In genomic region chr12:75564498-75564897, GRCm38 (mm10) we compare ENCODE assay signal across 22 mouse cellular contexts. TPM values are rescaled to one million over a fixed set of nuclear protein-coding genes. Genes with fewer than 3 reads are reported as not detected.
DNase-seq lines count a peak whose midpoint lies in the region; ATAC-seq lines count a peak whose summit lies in the region.
"Had no signal": no experiment of that assay in that cellular context is flagged by ENCODE, and none has a peak within 500 bp of the region (broad histone marks: within the 10 kb centered on the region; RNA-seq: fewer than 3 reads in every experiment).

No protein-coding gene starts in this region.

- no peaks in the 10 kb centered on the region for H3K27me3 ChIP-seq in heart, embryonic 10.5 days (ENCODE audit: insufficient read depth, poor library complexity, severe bottlenecking)
- no peaks in the 10 kb centered on the region for H3K27me3 ChIP-seq in liver, embryonic 16.5 days (ENCODE audit: control insufficient read depth, insufficient read depth, low read depth, low read length)
- H3K27me3 ChIP-seq in kidney, embryonic 16.5 days (ENCODE audit: insufficient read depth, low read length): no peaks in the 10 kb centered on the region
- H3K27me3 ChIP-seq: CH12.LX; heart, embryonic 13.5 days; hindbrain, embryonic 15.5 days; Patski had no signal

- H3K9ac ChIP-seq in liver, embryonic 16.5 days (ENCODE audit: low read depth, low read length): no peak overlapping the region
- no peak overlapping the region for H3K9ac ChIP-seq in kidney, embryonic 16.5 days (replicated peaks; ENCODE audit: low read length)
- H3K9ac ChIP-seq: heart, embryonic 13.5 days; hindbrain, embryonic 15.5 days had no signal

- H3K36me3 ChIP-seq in heart, embryonic 10.5 days: 0 out of 2 replicates have a peak, but pooled peaks cover 8% of the 10 kb centered on the region
- no peaks in the 10 kb centered on the region for H3K36me3 ChIP-seq in liver, embryonic 16.5 days (ENCODE audit: control insufficient read depth, insufficient read depth)
- peaks cover 3% of the 10 kb centered on the region; the same call in 1 of the 2 replicates for H3K36me3 ChIP-seq in kidney, embryonic 16.5 days (ENCODE audit: insufficient read depth, low read length)
- H3K36me3 ChIP-seq: hindbrain, embryonic 15.5 days had no signal

- no peak overlapping the region for H3K27ac ChIP-seq in heart, embryonic 10.5 days
- no peak overlapping the region for H3K27ac ChIP-seq in liver, embryonic 16.5 days (ENCODE audit: low read length)
- no peak overlapping the region for H3K27ac ChIP-seq in kidney, embryonic 16.5 days (ENCODE audit: low read length)
- H3K27ac ChIP-seq: forebrain, embryonic 10.5 days; gastrocnemius, adult 2 months; heart, embryonic 13.5 days; hindbrain, embryonic 15.5 days had no signal

- ATAC-seq in liver, embryonic 16.5 days (ENCODE audit: low read depth): peak; percentile 73
- no peak for ATAC-seq in kidney, embryonic 16.5 days (ENCODE audit: low FRiP score, low TSS enrichment)
- ATAC-seq: activated CD4-positive, CD25-positive, alpha-beta regulatory T cell, adult 4 months; forebrain, embryonic 14.5 days; Patski had no signal

- no peak overlapping the region for H3K4me2 ChIP-seq in liver, embryonic 16.5 days (ENCODE audit: low read depth, low read length)
- H3K4me2 ChIP-seq in kidney, embryonic 16.5 days (replicated peaks; ENCODE audit: low read depth, low read length): no peak overlapping the region
- H3K4me2 ChIP-seq: heart, embryonic 13.5 days; hindbrain, embryonic 15.5 days had no signal

- peaks cover 52% of the 10 kb centered on the region for H3K4me1 ChIP-seq in heart, embryonic 10.5 days
- peaks cover 17% of the 10 kb centered on the region for H3K4me1 ChIP-seq in liver, embryonic 16.5 days (ENCODE audit: control insufficient read depth, low read depth, low read length)
- H3K4me1 ChIP-seq in kidney, embryonic 16.5 days (ENCODE audit: insufficient read depth, low read length): peaks cover 12% of the 10 kb centered on the region; the same call in 1 of the 2 replicates
- H3K4me1 ChIP-seq: forebrain, embryonic 10.5 days had no signal

- H3K4me3 ChIP-seq in heart, embryonic 10.5 days: no peak overlapping the region
- H3K4me3 ChIP-seq in liver, embryonic 16.5 days (ENCODE audit: low read depth, low read length): no peak overlapping the region
- no peak overlapping the region for H3K4me3 ChIP-seq in kidney, embryonic 16.5 days (ENCODE audit: low read length)
- H3K4me3 ChIP-seq: erythroblast, embryonic 14.5 days; forebrain, embryonic 10.5 days; gastrocnemius, adult 2 months; heart, embryonic 13.5 days; hindbrain, embryonic 15.5 days had no signal

- peak; percentile 49 for DNase-seq in heart, adult 11 months
- no peak for DNase-seq in heart, embryonic 10.5 days (ENCODE audit: low spot score)
- peak; percentile 45 for DNase-seq in c-Kit-positive CD71-positive TER-119-negative erythroid progenitor cells, embryonic 14.5 days (ENCODE audit: low read depth)
- peak; percentile 10 for DNase-seq in large intestine, adult 2 months (ENCODE audit: low read depth, low spot score)
- no peak for DNase-seq in gastrocnemius, adult 8-10 months (ENCODE audit: low spot score in 2 of 2)
- no peak for DNase-seq in spleen, postnatal 36 days (ENCODE audit: low spot score in 2 of 2)
- DNase-seq: adrenal gland, postnatal 14 days; cerebellum, adult 11 months; cerebellum, adult 9-10 months; cerebellum, postnatal 25 days; gastrocnemius, adult 2 months; heart, postnatal 36 days had no signal

- WGBS in heart, embryonic 10.5 days: 76% methylated on average over 1 of the region's 1 CpGs
- WGBS in large intestine, adult 2 months: 31% methylated on average over 1 of the region's 1 CpGs
- WGBS in liver, embryonic 16.5 days (ENCODE audit: insufficient replicate concordance): 43% methylated on average over 1 of the region's 1 CpGs
- WGBS in kidney, embryonic 16.5 days: 53% methylated on average over 1 of the region's 1 CpGs

- no peaks in the 10 kb centered on the region for H3K9me3 ChIP-seq in heart, embryonic 10.5 days
- no peaks in the 10 kb centered on the region for H3K9me3 ChIP-seq in liver, embryonic 16.5 days (replicated peaks; ENCODE audit: control insufficient read depth, low read length)
- H3K9me3 ChIP-seq in kidney, embryonic 16.5 days (ENCODE audit: low read length): no peaks in the 10 kb centered on the region
- H3K9me3 ChIP-seq: forebrain, embryonic 10.5 days; heart, embryonic 13.5 days; hindbrain, embryonic 15.5 days had no signal

RNA-seq across cellular contexts. Expression of gene Ppp2r5e, which starts 31.5 kb away (rescaled TPM):
- 8.8 and 9.4 TPM in 2 replicates for polyA plus RNA-seq in heart, embryonic 10.5 days (2016; fragmentation: Nextera tagmentation; extraction: Ambion mirVana)
- polyA plus RNA-seq in large intestine, adult 2 months (2012; rRNA removed): 5.7 and 8.1 TPM in 2 replicates
- 3.3 and 3.8 TPM in 2 replicates for polyA plus RNA-seq in liver, embryonic 16.5 days (2015; fragmentation: Nextera tagmentation; extraction: Ambion mirVana)
- total RNA-seq in gastrocnemius, adult 8-10 months (2022): 10 to 100 TPM; 32.3 to 37.5 (median 33.5) TPM
- polyA plus RNA-seq in kidney, embryonic 16.5 days (2015; fragmentation: Nextera tagmentation; extraction: Ambion mirVana): 10.1 and 11.8 TPM in 2 replicates

Comparison
In these comparisons a context has a peak if more than half of its experiments do, and no peak if none do; other contexts are left out.
1. DNase-seq: peak in heart, adult 11 months (single experiment), c-Kit-positive CD71-positive TER-119-negative erythroid progenitor cells, embryonic 14.5 days (single experiment) and large intestine, adult 2 months (single experiment); none in heart, embryonic 10.5 days (single experiment), gastrocnemius, adult 8-10 months (0 of 2) and spleen, postnatal 36 days (0 of 2).